Mouse (Mus musculus): Measurements from ENCODE around the gene Agfg2.

GRCm38 (mm10) chr5:137706913-137707633 is 22.5 kb upstream of the Agfg2 start:
- TF ChIP-seq CTCF (IDR thresholded peaks at IDR 0.05; ENCODE audit: insufficient read depth, low read depth, low read length) = no peak
- TF ChIP-seq POLR2A (IDR thresholded peaks at IDR 0.05; ENCODE audit: insufficient read depth, low read depth, low read length) = no peak
